Mouse (Mus musculus): Measurements from ENCODE around the gene Mtf2. TPM values are rescaled to one million over a fixed set of nuclear protein-coding genes. Genes with fewer than 3 reads are reported as not detected.
A peak's percentile ranks its signal among the peaks of the same experiment; 100 is the strongest.
"Not testable (repeated sequence)": the region's sequence is repeated elsewhere in the genome, so short reads cannot be mapped to it uniquely, and the experiment has no call there.

The Mtf2 gene
- 10 to 100 TPM in 1 of 2 experiments, 1 to 10 TPM in 1; 7.9 to 11.3 TPM for total RNA-seq (2021)
- long read RNA-seq, experiment 1, full-length matches to known transcripts, result 1 of 5 reads
- long read RNA-seq, experiment 1, partial matches to known transcripts, result 1 of 5 reads
- long read RNA-seq, experiment 1, other reads (novel, unspliced or antisense), result 3 of 5 reads
- long read RNA-seq, experiment 2, partial matches to known transcripts, result 0 of 11 reads
- long read RNA-seq, experiment 2, other reads (novel, unspliced or antisense), result 11 of 11 reads

GRCm38 (mm10) chr5:108065465-108066411 lies at the start of gene Mtf2:
Gene Mtf2, plus strand, starts transcription at chr5:108065674.
- intact Hi-C loops (cut with DNase I), result no loop called here
- DNase-seq, result peak; percentile 92 to 95

- no peak for DNase-seq
- intact Hi-C loops (cut with DNase I), result no loop called here
Observed at GRCm38 (mm10) chr5:108017232-108017631, 48.2 kb upstream of the Mtf2 start.

- DNase-seq, result no peak
- intact Hi-C loops (cut with DNase I), result no loop called here
Observed at GRCm38 (mm10) chr5:108019367-108019766, 46.1 kb upstream of the Mtf2 start.

- intact Hi-C loops (cut with DNase I), result no loop called here
- DNase-seq, result no peak
Observed at GRCm38 (mm10) chr5:108021346-108021745, 44.1 kb upstream of the Mtf2 start.

GRCm38 (mm10) chr5:108028230-108028629 lies 37.2 kb upstream of the Mtf2 start:
- no peak for DNase-seq
- intact Hi-C loops (cut with DNase I), result no loop called here

- intact Hi-C loops (cut with DNase I); DNase-seq: not testable (repeated sequence)
Observed at GRCm38 (mm10) chr5:108028797-108029536, 36.5 kb upstream of the Mtf2 start.

- intact Hi-C loops (cut with DNase I), result loop anchor here (5.0 kb wide), 1 partner anchor 52 kb away; no protein-coding TSS in a partner anchor
- DNase-seq, result no peak
Observed at GRCm38 (mm10) chr5:108029968-108030367, 35.5 kb upstream of the Mtf2 start.

GRCm38 (mm10) chr5:108031267-108031666 lies 34.2 kb upstream of the Mtf2 start:
- intact Hi-C loops (cut with DNase I), result loop anchor here (5.0 kb wide), 1 partner anchor 51 kb away; no protein-coding TSS in a partner anchor
- no peak for DNase-seq

- intact Hi-C loops (cut with DNase I), result loop anchor here (2.0 to 5.0 kb wide), 3 partner anchors 48 to 129 kb away; no protein-coding TSS in a partner anchor
- DNase-seq, result no peak
Observed at GRCm38 (mm10) chr5:108034194-108034593, 31.3 kb upstream of the Mtf2 start.

- intact Hi-C loops (cut with DNase I), result loop anchor here (2.0 to 5.0 kb wide), 3 partner anchors 115 to 227 kb away; no protein-coding TSS in a partner anchor
- no peak for DNase-seq
Observed at GRCm38 (mm10) chr5:108035523-108035922, 30.0 kb upstream of the Mtf2 start.

GRCm38 (mm10) chr5:108042061-108042460 lies 23.4 kb upstream of the Mtf2 start:
- DNase-seq, result no peak
- intact Hi-C loops (cut with DNase I), result no loop called here

- intact Hi-C loops (cut with DNase I), result no loop called here
- no peak for DNase-seq
Observed at GRCm38 (mm10) chr5:108043908-108044307, 21.6 kb upstream of the Mtf2 start.

GRCm38 (mm10) chr5:108049711-108050268 lies 15.7 kb upstream of the Mtf2 start:
- intact Hi-C loops (cut with DNase I), result no loop called here
- no peak for DNase-seq

- DNase-seq, result no peak
- intact Hi-C loops (cut with DNase I), result no loop called here
Observed at GRCm38 (mm10) chr5:108051026-108051425, 14.4 kb upstream of the Mtf2 start.

- intact Hi-C loops (cut with DNase I); DNase-seq: not testable (repeated sequence)
Observed at GRCm38 (mm10) chr5:108051727-108052126, 13.7 kb upstream of the Mtf2 start.

- intact Hi-C loops (cut with DNase I), result no loop called here
- DNase-seq, result no peak
Observed at GRCm38 (mm10) chr5:108052200-108052599, 13.3 kb upstream of the Mtf2 start.

GRCm38 (mm10) chr5:108053566-108053965 lies 11.9 kb upstream of the Mtf2 start:
- no peak for DNase-seq
- intact Hi-C loops (cut with DNase I), result no loop called here

- no peak for DNase-seq
- intact Hi-C loops (cut with DNase I), result no loop called here
Observed at GRCm38 (mm10) chr5:108060413-108060812, 5.1 kb upstream of the Mtf2 start.

GRCm38 (mm10) chr5:108072301-108072700 lies 6.8 kb downstream of the Mtf2 start:
- DNase-seq, result no peak
- intact Hi-C loops (cut with DNase I), result no loop called here

- intact Hi-C loops (cut with DNase I), result no loop called here
- DNase-seq, result no peak
Observed at GRCm38 (mm10) chr5:108076241-108076640, 10.8 kb downstream of the Mtf2 start.
